8 mouse cellular contexts compared by ENCODE assay signal in the genomic region with DNA sequence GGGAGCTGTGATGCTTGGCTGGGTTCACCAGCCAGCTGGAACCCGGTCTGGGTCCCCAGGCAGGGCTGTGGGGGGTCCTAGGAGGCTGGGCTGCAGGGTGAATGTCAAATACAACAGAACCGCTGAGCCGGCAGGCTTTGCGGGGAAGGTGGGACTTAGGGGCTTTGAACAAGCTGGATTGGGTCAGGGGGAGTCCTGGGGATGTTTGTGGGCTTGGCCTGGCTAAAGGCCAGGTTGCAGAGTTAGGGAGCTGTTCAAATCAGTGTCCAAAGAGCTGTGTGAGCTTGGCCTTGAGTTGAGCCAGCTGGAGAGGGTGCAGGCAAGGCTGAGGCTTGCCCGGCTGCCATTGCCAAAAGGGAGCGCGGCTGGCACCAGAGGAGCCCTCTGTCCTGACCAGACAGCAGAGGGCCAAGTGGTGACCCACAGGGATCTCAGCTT.
A peak's percentile ranks its signal among the peaks of the same experiment; 100 is the strongest.
DNase-seq lines count a peak whose midpoint lies in the region; ATAC-seq lines count a peak whose summit lies in the region.

No protein-coding gene starts in this region.

- no peak overlapping the region for H3K27ac ChIP-seq in embryonic facial prominence, embryonic 15.5 days (replicated peaks)
- H3K27ac ChIP-seq in hindbrain, embryonic 15.5 days (replicated peaks), result peak overlapping the region; percentile 66

- H3K9ac ChIP-seq in embryonic facial prominence, embryonic 15.5 days, result no peak overlapping the region
- H3K9ac ChIP-seq in hindbrain, embryonic 15.5 days, result no peak overlapping the region

- peaks cover 10% of the 10 kb centered on the region; the same call in 1 of the 2 replicates for H3K4me1 ChIP-seq in embryonic facial prominence, embryonic 15.5 days
- H3K4me1 ChIP-seq in hindbrain, embryonic 15.5 days (replicated peaks), result peaks cover 26% of the 10 kb centered on the region

- H3K9me3 ChIP-seq in embryonic facial prominence, embryonic 15.5 days (replicated peaks), result no peaks in the 10 kb centered on the region
- H3K9me3 ChIP-seq in hindbrain, embryonic 15.5 days, result no peaks in the 10 kb centered on the region

- WGBS in embryonic facial prominence, embryonic 15.5 days, result 34% methylated on average over 7 of the region's 7 CpGs
- 31% methylated on average over 7 of the region's 7 CpGs for WGBS in hindbrain, embryonic 15.5 days

- peak overlapping the region; percentile 19 for H3K4me2 ChIP-seq in embryonic facial prominence, embryonic 15.5 days (replicated peaks)
- peak overlapping the region; percentile 42 for H3K4me2 ChIP-seq in hindbrain, embryonic 15.5 days

- H3K4me3 ChIP-seq in embryonic facial prominence, embryonic 15.5 days (replicated peaks), result no peak overlapping the region
- H3K4me3 ChIP-seq in hindbrain, embryonic 15.5 days, result 0 out of 2 replicates have a peak overlapping the region, but pooled peaks have one; percentile 2

- DNase-seq in heart, adult 18-20 months, result peak; percentile 14 to 26
- DNase-seq in heart, adult 11 months, result no peak
- peak; percentile 64 for DNase-seq in adrenal gland, postnatal 25 days
- DNase-seq in lung, postnatal 25 days (ENCODE audit: low spot score), result peak; percentile 2
- DNase-seq in thymus, postnatal 14 days, result no peak

- no peak for ATAC-seq in embryonic facial prominence, embryonic 15.5 days (ENCODE audit: insufficient number of reproducible peaks, low FRiP score, low TSS enrichment, low read depth)
- ATAC-seq in hindbrain, embryonic 15.5 days (ENCODE audit: low FRiP score, low read depth), result peak; percentile 87
- no peak for ATAC-seq in erythroid progenitor cell, adult 5-6 weeks (replicated peaks; ENCODE audit: low FRiP score, poor library complexity, severe bottlenecking)

- H3K27me3 ChIP-seq in embryonic facial prominence, embryonic 15.5 days, result peaks cover 26% of the 10 kb centered on the region
- H3K27me3 ChIP-seq in hindbrain, embryonic 15.5 days, result no peaks in the 10 kb centered on the region

- no peaks in the 10 kb centered on the region for H3K36me3 ChIP-seq in embryonic facial prominence, embryonic 15.5 days
- no peaks in the 10 kb centered on the region for H3K36me3 ChIP-seq in hindbrain, embryonic 15.5 days

Comparison
In these comparisons a context has a peak if more than half of its experiments do, and no peak if none do; other contexts are left out.
1. DNase-seq: peak in heart, adult 18-20 months (2 of 2), adrenal gland, postnatal 25 days (single experiment) and lung, postnatal 25 days (single experiment); none in heart, adult 11 months (single experiment) and thymus, postnatal 14 days (single experiment).